Mouse (Mus musculus) layer of hippocampus, adult 2 months (tissue): ENCODE data around the gene Wdr6. TPM values are rescaled to one million over a fixed set of nuclear protein-coding genes. Genes with fewer than 3 reads are reported as not detected.

Experiments used
- DNase-seq, 2 experiments: peaks; one replicate each; pipeline ENCODE4 v3.0.0; 2022; ENCODE audit warnings: low spot score in 2 of 2
- H3K27ac ChIP-seq: fragments of 200-600 bp; 2 replicates; pipeline ENCODE4 v1.8.1; 2022
- H3K4me3 ChIP-seq: fragments of 200-600 bp; 2 replicates; pipeline ENCODE4 v1.8.1; 2022; ENCODE audit warnings: mild to moderate bottlenecking
- CTCF ChIP-seq: fragments of 200-600 bp; conservative IDR thresholded peaks from 2 replicates; pipeline ENCODE4 v1.8.1; 2022; ENCODE audit warnings: antibody characterized with exemption, mild to moderate bottlenecking, moderate library complexity
- total RNA-seq, 2 experiments: library from RNA; stranded (reverse); gene quantifications; 2 replicates each; pipeline ENCODE4 v1.2.3; 2021

Gene Wdr6
- total RNA-seq, 2 experiments from 2014 or later, result 119 to 129 TPM

DNA sequence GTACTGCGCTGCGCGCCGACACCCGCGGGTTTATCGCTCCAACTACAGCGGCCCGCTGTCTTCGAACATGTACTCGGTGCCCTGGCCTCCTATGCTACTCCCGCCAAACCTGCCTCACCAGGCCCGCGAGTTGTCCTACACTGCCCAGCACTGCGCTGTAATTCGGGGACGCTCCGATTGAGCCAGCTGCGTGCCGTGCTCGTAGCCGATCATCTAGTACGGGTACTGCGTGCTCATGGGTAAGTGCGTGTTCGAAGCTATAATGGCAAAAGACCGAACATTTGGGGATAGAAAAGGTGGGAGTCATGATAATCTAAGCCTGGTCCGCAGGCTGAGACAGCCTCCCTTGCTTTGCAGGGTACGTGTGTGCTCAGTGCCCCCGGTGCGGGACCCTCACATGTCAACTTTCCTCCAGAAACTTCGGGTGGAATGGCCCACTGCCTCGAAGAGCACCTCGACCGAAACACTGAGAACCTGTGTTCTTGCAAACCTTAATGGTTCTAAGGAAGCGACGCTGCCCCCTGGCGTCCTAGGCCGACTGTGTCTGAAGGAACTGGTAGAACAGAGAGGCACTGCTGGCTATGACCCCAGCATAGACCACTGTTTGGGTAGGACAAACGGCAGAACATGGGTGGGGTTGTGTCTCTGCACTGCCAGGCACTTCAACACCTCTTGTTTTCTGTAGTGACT lies 8.2 kb downstream of the Wdr6 start:
- Histone ChIP-seq H3K27ac (peak overlapping the region; percentile 93), H3K4me3 (peak overlapping the region; percentile 79)
- peak; percentile 83 for TF ChIP-seq CTCF
- DNase-seq, result peak; percentile 70 to 78

DNA sequence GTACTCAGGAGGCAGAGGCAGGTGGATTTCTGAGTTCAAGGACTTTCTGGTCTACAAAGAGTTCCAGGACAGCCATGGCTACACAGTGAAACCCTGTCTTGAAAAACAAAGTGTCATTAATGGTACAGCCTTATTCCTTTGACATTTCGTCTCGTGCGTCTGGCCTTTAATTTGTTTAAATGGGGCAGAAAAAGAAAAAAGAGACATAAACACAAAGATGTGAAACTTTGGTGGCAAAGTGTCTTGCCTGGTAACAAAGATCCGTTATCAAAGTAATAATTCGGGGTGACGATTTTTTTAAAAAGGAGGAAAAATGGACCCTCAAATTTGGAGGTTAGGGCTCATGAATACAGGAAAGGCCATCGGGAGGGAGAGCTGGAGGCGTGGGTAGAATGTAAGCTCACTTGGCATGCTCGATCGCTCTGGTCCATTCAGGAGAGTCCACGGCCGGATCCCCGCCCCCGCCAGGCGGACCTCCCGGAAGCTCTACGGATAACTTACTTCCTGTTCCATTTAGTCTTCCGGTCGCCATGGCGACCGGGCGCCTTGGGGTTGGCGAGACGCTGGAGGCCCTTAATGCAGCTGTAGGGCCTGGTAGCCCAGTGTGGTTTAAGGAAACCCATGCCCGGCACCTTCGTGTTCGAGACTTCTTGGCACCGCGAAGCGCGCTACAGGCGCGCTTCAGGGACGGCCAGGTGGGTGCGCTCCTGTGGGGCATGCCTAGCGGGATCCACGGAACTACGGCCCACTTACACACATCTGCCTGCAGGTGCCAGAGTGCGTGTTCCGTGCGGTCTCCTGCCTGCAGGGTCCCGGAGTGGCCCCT lies 8.9 kb downstream of the Wdr6 start, which contains the start of gene Dalrd3:
Dalrd3 (plus strand) TSS at position 506 of the 826 bp plus-strand sequence.
- Histone ChIP-seq H3K27ac (peak within 1 kb of the TSS; percentile 93), H3K4me3 (peak within 1 kb of the TSS; percentile 79)
- peak; percentile 85 to 92 for DNase-seq
- no peak for TF ChIP-seq CTCF

DNA sequence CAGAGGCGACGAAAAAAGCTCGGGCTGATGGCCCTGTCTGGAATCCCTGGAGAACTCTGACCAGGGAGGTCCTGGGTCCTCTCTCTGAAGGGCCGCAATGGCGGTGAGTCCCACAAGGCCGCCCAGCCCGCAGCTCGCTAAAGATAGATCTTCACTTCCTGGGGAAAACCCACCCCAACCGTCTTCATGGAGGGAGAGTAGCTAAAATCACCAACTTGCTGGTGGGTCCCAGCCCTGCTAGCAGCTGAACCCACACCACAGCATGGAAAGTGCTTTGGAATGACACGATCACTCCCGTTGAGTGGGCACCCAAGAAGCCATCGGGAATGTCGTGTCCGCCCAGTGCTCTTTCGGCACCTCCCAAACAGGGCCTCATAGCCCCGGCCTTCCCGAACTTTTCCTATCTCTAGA lies 10.0 kb downstream of the Wdr6 start:
- peak overlapping the region; percentile 69 for H3K4me3 ChIP-seq
- peak overlapping the region; percentile 23; the same call in 1 of the 2 replicates for H3K27ac ChIP-seq
- DNase-seq, result no peak
- TF ChIP-seq CTCF, result no peak

DNA sequence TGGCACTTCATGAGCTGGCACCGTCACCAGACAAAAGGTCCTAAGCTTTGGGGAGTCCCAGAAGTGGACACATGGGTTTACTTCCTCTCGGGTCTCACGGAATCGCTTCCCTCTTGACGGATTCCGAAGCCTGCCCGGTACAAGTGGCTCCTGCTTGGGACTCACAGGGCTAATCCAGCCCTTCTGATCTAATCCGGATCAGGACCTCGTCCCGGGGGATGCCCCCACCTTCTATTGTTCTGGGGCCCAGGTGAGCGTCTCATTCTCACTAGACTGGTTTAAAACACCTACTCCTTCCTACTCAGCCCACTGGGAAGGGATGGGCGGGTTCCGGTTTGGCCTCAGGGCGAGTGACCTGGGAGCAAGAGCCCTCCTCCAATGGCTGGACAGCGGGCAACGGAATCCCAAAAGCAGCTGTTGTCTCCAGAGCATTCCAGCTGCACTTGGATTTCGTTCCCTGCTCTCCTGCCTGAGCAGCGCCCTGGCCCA lies 10.6 kb downstream of the Wdr6 start:
- no peak for TF ChIP-seq CTCF
- H3K4me3 ChIP-seq, result peak overlapping the region; percentile 69
- DNase-seq, result no peak
- H3K27ac ChIP-seq, result peak overlapping the region; percentile 100

DNA sequence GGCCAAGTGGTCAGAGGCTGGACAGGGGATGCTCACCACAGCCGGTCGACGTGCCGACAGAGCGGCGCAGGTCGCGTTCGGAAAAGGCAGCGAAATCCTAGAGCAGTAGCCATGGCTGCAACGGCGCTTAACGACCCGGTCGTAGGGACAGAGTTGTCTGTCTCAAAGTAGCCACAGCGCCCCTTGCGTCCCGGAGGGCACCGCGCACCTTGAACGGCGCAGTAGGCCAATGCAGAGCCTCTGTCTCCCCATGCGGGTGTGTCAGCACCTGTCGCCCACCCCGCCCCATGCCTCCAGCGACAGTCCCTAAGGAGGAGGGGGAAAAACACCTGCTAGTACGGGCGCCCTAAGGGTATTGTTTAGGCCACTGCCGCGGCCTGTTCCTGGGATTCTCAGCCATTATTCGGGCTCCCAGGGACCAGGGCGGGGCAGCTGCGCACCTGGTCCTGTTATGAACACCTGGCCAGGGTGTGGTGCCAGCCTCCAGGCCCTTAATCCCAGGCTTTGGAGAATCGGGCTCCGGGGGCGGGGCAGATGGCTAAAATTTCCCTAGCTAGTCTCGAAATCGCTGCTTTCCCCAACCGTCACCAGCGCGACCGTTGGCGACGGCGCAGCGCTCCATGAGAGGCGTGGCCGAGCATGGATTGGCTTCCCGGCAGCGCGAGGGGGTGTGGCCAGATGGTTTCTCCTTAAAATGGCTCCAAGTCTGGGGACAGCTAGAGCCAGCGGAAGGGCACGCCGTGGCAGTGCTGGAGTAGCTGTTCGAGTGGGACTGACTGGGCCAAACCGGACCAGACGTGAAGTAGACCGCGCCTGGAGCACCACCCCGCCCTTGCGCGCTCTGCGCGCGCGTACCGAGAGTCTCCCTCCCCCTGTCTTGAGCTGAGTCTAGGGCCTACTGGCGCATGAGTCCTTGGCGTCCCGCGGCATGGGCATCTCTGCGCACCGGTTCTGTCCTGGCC lies 11.4 kb downstream of the Wdr6 start, which contains the start of gene Ndufaf3:
Ndufaf3 (minus strand) TSS at position 620 of the 962 bp plus-strand sequence.
- peak; percentile 95 to 98 for DNase-seq
- TF ChIP-seq CTCF, result peak; percentile 96
- Histone ChIP-seq H3K4me3 (peak within 1 kb of the TSS; percentile 69), H3K27ac (peak within 1 kb of the TSS; percentile 100)

DNA sequence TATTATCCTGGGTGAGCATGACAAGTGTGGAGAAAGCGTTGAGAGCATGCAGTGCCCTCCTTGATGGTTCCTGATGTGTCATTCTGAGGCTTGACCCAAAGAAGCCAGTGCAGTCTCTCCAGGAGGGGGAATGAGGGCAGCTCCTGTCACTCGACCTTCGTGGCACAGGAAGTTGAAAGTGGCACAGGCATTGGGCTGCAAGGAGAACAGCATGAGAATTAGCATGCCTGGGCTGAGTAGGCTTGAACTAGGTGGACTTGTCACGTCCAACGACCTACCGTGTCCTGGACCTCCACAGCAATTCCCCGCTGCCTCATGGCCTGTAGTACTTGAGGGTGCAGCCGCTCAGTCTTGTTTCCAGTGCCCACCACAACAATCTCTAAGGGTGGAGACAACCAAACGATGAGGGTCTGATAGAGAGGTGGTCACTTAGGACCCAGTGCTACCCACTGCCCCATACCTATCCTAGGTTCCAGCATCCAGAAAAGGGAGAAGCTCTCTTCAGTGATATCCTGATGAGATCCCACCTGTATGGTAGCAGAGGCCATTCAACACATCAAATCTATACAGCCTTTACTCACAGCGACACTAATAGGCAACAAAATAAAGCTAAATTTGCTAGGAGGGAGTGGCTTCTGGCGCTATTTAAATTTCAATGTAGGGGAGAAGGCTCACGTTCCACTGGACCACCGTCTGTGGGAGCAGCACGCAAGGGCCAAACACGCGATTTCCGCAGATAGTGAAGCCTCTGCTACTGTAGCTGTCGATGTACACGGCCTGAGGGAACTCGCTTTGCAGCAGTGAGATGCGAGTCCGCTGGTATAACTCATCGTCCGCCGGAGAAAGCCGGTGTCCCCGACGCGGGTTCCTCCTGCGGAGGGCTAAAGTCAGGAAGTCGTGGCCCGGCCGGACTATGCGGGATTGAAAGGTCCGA lies 12.4 kb downstream of the Wdr6 start:
- DNase-seq, result no peak
- Histone ChIP-seq H3K27ac (peak overlapping the region; percentile 100), H3K4me3 (peak overlapping the region; percentile 69)
- TF ChIP-seq CTCF, result no peak

DNA sequence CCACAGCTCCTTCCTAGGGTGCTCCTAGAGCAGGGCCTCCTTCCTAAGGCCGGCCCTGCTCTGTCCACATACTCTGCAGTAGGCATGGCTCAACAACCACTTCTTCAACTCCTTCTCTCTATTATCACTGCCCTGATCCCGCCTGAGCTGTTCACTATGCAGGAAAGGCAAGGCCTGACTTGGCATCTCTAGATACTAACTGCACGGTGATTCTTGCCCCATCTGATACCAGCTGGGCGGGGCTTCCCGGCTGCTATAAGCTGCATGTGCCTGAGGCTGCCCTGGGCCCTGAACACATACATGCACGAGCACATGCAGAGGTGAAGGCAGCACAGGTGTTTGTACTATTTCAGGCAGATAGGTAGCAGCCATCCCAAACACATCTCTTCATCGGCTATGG lies 14.4 kb downstream of the Wdr6 start:
- no peak for TF ChIP-seq CTCF

DNA sequence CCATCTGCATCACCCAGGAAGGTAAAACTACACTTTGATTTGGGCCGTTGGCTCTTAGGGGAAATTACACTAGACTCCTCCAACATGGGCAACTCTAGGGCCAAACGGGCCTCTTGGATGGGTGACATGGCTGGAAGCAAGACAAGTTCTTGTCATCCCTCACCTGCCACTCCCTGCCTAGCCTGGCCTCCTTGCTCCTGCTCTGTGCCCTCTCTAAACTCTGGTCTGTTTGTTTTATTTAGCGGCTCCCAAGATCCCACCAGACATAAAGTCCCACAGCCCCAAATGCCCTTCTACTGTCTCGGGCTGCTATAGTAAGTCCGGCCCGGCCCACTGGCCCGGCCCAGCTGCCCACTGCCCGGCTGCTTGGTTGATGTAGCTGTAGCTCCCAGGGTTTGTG lies 14.9 kb downstream of the Wdr6 start:
- no peak for TF ChIP-seq CTCF
- DNase-seq, result no peak
- Histone ChIP-seq H3K4me3 (no peak overlapping the region), H3K27ac (no peak overlapping the region)

More for the DNA sequence above, 14.4 kb downstream of the Wdr6 start:
- no peak for DNase-seq
- Histone ChIP-seq H3K4me3 (no peak overlapping the region), H3K27ac (no peak overlapping the region)

DNA sequence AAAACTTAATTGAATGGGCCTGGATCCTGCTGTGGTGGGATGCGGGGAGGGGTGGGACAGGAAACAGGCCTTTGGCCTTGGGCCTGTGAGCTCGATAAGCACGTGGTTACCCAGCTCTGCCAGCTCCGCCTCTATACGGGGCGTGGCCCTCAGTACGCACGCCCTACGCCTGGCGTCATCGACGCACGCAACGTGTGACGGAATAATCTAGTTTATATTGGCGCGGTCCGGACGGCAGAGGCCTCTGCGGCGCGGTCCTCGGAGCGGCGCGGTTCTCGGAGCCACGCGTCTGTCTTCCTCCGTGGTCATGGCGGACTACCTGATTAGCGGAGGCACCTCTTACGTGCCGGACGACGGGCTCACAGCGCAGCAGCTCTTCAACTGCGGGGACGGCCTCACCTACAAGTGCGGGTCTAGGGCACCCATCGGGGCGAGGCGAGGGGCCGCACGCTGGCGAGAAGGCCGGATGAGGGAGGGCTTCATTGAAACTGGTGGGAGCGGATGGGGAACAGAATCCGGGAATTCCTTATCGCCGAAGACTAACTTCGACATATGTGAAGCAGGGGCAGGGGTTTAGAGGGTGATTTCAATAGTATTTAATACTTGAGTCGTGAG lies 18.2 kb downstream of the Wdr6 start, which contains the start of gene Impdh2:
Impdh2 (plus strand) TSS at position 60 of the 615 bp plus-strand sequence.
- Histone ChIP-seq H3K4me3 (peak within 1 kb of the TSS; percentile 59), H3K27ac (peak within 1 kb of the TSS; percentile 79)
- TF ChIP-seq CTCF, result 0 out of 2 replicates have a peak, but pooled peaks have one; percentile 12
- DNase-seq, result peak; percentile 94 to 96

DNA sequence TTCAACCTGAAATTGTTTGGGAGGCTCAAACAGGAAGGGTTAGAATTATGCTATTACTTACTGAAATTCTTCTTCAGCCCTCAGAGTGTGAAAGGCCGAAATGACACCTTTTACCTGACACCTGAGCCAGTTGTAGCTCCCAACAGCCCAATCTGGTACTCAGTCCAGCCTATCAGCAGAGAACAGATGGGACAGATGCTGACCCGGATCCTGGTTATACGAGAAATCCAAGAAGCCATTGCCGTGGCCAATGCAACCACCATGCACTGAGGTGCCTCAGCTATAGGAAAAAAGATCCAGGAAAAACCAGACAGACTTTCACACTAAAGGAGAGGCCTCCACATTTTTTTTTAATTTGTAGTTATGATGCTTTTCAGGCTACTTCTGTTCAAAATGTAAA lies 19.4 kb downstream of the Wdr6 start:
- Histone ChIP-seq H3K4me3 (no peak overlapping the region), H3K27ac (no peak overlapping the region)
- no peak for DNase-seq
- TF ChIP-seq CTCF, result no peak

DNA sequence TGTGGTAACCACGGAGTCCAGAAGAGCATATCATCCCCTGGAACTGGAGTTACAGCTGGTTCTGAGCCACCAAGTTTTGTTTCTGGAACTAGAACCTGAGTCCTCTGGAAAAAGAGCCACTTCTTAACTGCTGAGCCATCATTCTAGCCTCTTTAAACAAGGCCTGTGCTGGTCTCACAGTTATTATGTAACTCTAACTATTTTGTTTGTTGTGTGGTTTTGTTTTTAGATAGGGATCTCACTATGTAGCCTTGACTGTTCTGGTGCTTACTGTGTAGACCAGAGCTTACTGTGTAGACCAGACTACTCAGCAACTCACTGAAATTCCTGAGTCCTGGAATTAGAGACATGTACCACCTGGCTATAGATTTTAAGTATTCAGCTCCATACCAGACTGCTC lies 31.7 kb downstream of the Wdr6 start:
- H3K4me3 ChIP-seq, result no peak overlapping the region
- DNase-seq, result no peak
- TF ChIP-seq CTCF, result no peak
- H3K27ac ChIP-seq, result peak overlapping the region; percentile 25; the same call in 1 of the 2 replicates
